Mouse (Mus musculus): ENCODE data around the gene C130050O18Rik. TPM values are rescaled to one million over a fixed set of nuclear protein-coding genes. Genes with fewer than 3 reads are reported as not detected.
A peak's percentile ranks its signal among the peaks of the same experiment; 100 is the strongest.

The C130050O18Rik gene
- polyA plus RNA-seq, 1 experiment: 0.25 TPM

DNA sequence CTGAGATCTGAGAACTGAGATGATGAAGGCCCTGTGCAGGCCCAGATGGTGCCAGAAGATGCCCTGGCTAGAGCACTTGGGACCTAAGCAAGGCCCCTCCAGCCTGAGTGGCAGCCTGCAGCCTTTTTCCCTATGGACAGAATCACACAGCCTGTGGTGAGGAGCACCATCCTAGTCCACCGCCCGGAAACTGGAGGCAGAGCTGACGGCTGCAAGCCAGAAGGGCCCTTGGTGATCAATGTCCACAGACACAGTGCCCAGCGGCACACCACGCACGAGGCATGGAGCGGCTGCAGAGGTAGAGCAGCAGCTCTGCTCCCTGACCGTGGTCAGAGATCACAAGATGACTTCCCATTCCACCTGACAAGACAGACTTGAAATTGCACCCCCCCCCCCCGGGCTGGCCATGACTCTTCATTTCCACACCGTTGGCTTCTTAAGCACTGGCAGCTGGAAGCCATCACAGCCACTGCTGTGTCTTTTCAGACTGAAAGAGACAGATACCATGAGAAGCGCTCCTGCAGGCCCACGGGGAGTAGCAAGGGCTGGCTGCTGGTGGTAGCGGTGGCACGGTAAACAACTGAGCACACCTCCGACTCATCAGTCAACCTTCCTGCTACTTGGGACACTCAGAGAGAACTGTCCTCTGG is 6.7 kb downstream of the C130050O18Rik start:
- H3K79me2 ChIP-seq (ENCODE audit: control insufficient read depth, insufficient read depth): no peaks in the 10 kb centered on the region
- H3K4me3 ChIP-seq: no peak overlapping the region
- no peak for TF ChIP-seq CEBPB (IDR thresholded peaks at IDR 0.05; ENCODE audit: insufficient read depth, poor library complexity, severe bottlenecking)
- no peak for TF ChIP-seq REST (IDR thresholded peaks at IDR 0.05; ENCODE audit: insufficient read depth, insufficient read length)
- TF ChIP-seq MYOG (IDR thresholded peaks at IDR 0.05; ENCODE audit: control insufficient read depth in 1 of 3, insufficient read depth in 1 of 3, insufficient read length in 2 of 3, low read depth in 2 of 3): no peak
- TF ChIP-seq POLR2A (IDR thresholded peaks at IDR 0.05; ENCODE audit: insufficient read length, low read depth): no peak
- TF ChIP-seq MAX (IDR thresholded peaks at IDR 0.05; ENCODE audit: low read depth): no peak
- TF ChIP-seq E2F4 (IDR thresholded peaks at IDR 0.05; ENCODE audit: insufficient read depth): no peak
- no peak for TF ChIP-seq MYOD1 (IDR thresholded peaks at IDR 0.05; ENCODE audit: control insufficient read depth in 1 of 3, insufficient read length in 2 of 3, low read depth in 2 of 3)
- no peak for TF ChIP-seq TCF3 (IDR thresholded peaks at IDR 0.05; ENCODE audit: insufficient read length, low read depth)
- no peak for TF ChIP-seq POLR2AphosphoS2 (IDR thresholded peaks at IDR 0.05; ENCODE audit: insufficient read length, low read depth)
- no peak for TF ChIP-seq TCF12 (IDR thresholded peaks at IDR 0.05; ENCODE audit: insufficient read depth, poor library complexity, severe bottlenecking)
- no peak for TF ChIP-seq SRF (IDR thresholded peaks at IDR 0.05; ENCODE audit: control insufficient read depth, insufficient read length, low read depth)
- no peak for TF ChIP-seq USF1 (IDR thresholded peaks at IDR 0.05; ENCODE audit: low read depth)
- H3ac ChIP-seq (ENCODE audit: control insufficient read depth, insufficient read length): no peak overlapping the region
- H3K36me3 ChIP-seq (ENCODE audit: control insufficient read depth, insufficient read depth): no peaks in the 10 kb centered on the region
- no peak overlapping the region for H3K4me2 ChIP-seq (ENCODE audit: low read depth)
- no peaks in the 10 kb centered on the region for H3K27me3 ChIP-seq (ENCODE audit: control insufficient read depth, insufficient read depth, insufficient read length)

DNA sequence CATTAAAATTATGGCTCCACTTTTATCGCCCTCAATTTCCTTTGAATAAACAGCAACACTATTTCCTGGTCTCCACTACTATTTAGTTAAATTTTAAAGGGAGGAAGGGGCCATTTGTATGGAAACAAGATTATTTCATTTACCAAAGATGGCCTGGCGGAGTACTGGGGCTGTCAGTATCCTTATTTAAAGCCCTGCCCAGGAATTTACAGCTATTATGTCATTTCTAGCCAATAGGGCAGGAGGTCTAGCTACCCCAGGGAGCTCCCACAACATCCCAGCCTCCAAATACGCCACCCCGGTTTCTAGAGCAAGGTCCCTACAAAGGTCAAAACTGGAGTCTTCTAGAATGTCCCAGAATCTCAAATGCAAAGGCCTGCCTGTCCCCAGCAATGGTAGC is 8.5 kb downstream of the C130050O18Rik start:
- no peak for TF ChIP-seq REST (IDR thresholded peaks at IDR 0.05; ENCODE audit: insufficient read depth, insufficient read length)
- TF ChIP-seq MYOG (IDR thresholded peaks at IDR 0.05; ENCODE audit: control insufficient read depth in 1 of 3, insufficient read depth in 1 of 3, insufficient read length in 2 of 3, low read depth in 2 of 3): no peak
- no peak for TF ChIP-seq POLR2AphosphoS2 (IDR thresholded peaks at IDR 0.05; ENCODE audit: insufficient read length, low read depth)
- TF ChIP-seq CEBPB (IDR thresholded peaks at IDR 0.05; ENCODE audit: insufficient read depth, poor library complexity, severe bottlenecking): no peak
- TF ChIP-seq E2F4 (IDR thresholded peaks at IDR 0.05; ENCODE audit: insufficient read depth): no peak
- no peak for TF ChIP-seq MAX (IDR thresholded peaks at IDR 0.05; ENCODE audit: low read depth)
- TF ChIP-seq TCF12 (IDR thresholded peaks at IDR 0.05; ENCODE audit: insufficient read depth, poor library complexity, severe bottlenecking): no peak
- no peak for TF ChIP-seq POLR2A (IDR thresholded peaks at IDR 0.05; ENCODE audit: insufficient read length, low read depth)
- no peak for TF ChIP-seq MYOD1 (IDR thresholded peaks at IDR 0.05; ENCODE audit: control insufficient read depth in 1 of 3, insufficient read length in 2 of 3, low read depth in 2 of 3)
- TF ChIP-seq USF1 (IDR thresholded peaks at IDR 0.05; ENCODE audit: low read depth): no peak
- TF ChIP-seq TCF3 (IDR thresholded peaks at IDR 0.05; ENCODE audit: insufficient read length, low read depth): no peak
- TF ChIP-seq SRF (IDR thresholded peaks at IDR 0.05; ENCODE audit: control insufficient read depth, insufficient read length, low read depth): no peak
- Histone ChIP-seq H3ac (ENCODE audit: control insufficient read depth, insufficient read length) (no peak overlapping the region), H3K4me3 (no peak overlapping the region), H3K27me3 (ENCODE audit: control insufficient read depth, insufficient read depth, insufficient read length) (no peaks in the 10 kb centered on the region), H3K36me3 (ENCODE audit: control insufficient read depth, insufficient read depth) (no peaks in the 10 kb centered on the region), H3K4me2 (ENCODE audit: low read depth) (no peak overlapping the region), H3K79me2 (ENCODE audit: control insufficient read depth, insufficient read depth) (no peaks in the 10 kb centered on the region)

DNA sequence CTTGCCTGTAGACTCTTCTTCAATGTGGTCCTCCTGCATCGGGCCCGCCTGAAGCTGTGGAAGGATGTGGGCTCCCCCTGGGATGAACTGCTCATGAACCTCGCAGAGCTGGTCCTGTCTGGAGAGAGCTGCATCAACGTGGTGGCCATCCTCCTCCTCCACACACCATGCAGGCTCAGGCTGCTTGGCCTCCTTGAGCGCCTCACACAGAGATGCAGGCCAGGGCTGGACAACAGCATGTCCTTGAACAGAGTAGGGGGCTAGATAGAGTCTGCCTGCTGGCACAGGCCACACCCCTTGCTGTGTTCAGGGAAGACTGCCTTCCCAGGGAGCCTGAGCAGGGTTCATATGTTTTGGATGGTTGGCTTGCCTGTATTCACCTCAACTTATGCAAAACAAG is 9.9 kb downstream of the C130050O18Rik start:
- H3K27me3 ChIP-seq (ENCODE audit: control insufficient read depth, insufficient read depth, insufficient read length): no peaks in the 10 kb centered on the region
- H3K36me3 ChIP-seq (ENCODE audit: control insufficient read depth, insufficient read depth): no peaks in the 10 kb centered on the region
- no peak overlapping the region for H3K4me2 ChIP-seq (ENCODE audit: low read depth)
- TF ChIP-seq MYOG (IDR thresholded peaks at IDR 0.05; ENCODE audit: control insufficient read depth in 1 of 3, insufficient read depth in 1 of 3, insufficient read length in 2 of 3, low read depth in 2 of 3): no peak
- no peak for TF ChIP-seq MAX (IDR thresholded peaks at IDR 0.05; ENCODE audit: low read depth)
- TF ChIP-seq SRF (IDR thresholded peaks at IDR 0.05; ENCODE audit: control insufficient read depth, insufficient read length, low read depth): no peak
- no peak for TF ChIP-seq TCF12 (IDR thresholded peaks at IDR 0.05; ENCODE audit: insufficient read depth, poor library complexity, severe bottlenecking)
- no peak for TF ChIP-seq POLR2AphosphoS2 (IDR thresholded peaks at IDR 0.05; ENCODE audit: insufficient read length, low read depth)
- TF ChIP-seq E2F4 (IDR thresholded peaks at IDR 0.05; ENCODE audit: insufficient read depth): no peak
- TF ChIP-seq POLR2A (IDR thresholded peaks at IDR 0.05; ENCODE audit: insufficient read length, low read depth): no peak
- TF ChIP-seq TCF3 (IDR thresholded peaks at IDR 0.05; ENCODE audit: insufficient read length, low read depth): no peak
- H3K4me3 ChIP-seq: no peak overlapping the region
- H3ac ChIP-seq (ENCODE audit: control insufficient read depth, insufficient read length): no peak overlapping the region
- no peaks in the 10 kb centered on the region for H3K79me2 ChIP-seq (ENCODE audit: control insufficient read depth, insufficient read depth)

DNA sequence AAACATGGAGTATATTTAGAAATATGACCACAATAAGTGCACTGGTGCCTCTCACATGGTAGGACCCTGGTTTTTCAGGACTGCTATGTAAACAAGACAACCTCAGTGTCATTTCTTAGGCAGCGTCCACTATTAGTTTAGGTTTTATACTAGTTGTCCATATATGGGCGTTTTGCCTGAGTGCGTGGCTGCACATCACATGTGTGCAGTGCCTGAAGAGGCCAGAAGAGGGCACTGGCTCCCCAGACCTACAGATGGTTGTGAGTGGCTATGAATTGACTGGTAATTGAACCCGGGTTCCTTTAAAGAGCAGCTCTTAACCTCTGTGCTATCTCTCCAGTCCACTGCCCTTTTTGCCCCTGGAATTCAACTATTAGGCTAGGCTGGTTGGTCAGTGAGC is 11.9 kb downstream of the C130050O18Rik start:
- Histone ChIP-seq H3ac (ENCODE audit: control insufficient read depth, insufficient read length) (no peak overlapping the region), H3K4me2 (ENCODE audit: low read depth) (no peak overlapping the region), H3K4me3 (no peak overlapping the region), H3K79me2 (ENCODE audit: control insufficient read depth, insufficient read depth) (no peaks in the 10 kb centered on the region), H3K27me3 (ENCODE audit: control insufficient read depth, insufficient read depth, insufficient read length) (no peaks in the 10 kb centered on the region), H3K36me3 (ENCODE audit: control insufficient read depth, insufficient read depth) (no peaks in the 10 kb centered on the region)
- TF ChIP-seq SRF (IDR thresholded peaks at IDR 0.05; ENCODE audit: control insufficient read depth, insufficient read length, low read depth) (peak; percentile 82), POLR2A (IDR thresholded peaks at IDR 0.05; ENCODE audit: insufficient read length, low read depth) (no peak), TCF12 (IDR thresholded peaks at IDR 0.05; ENCODE audit: insufficient read depth, poor library complexity, severe bottlenecking) (no peak), USF1 (IDR thresholded peaks at IDR 0.05; ENCODE audit: low read depth) (no peak), MYOD1 (IDR thresholded peaks at IDR 0.05; ENCODE audit: control insufficient read depth in 1 of 3, insufficient read length in 2 of 3, low read depth in 2 of 3) (no peak), MYOG (IDR thresholded peaks at IDR 0.05; ENCODE audit: control insufficient read depth in 1 of 3, insufficient read depth in 1 of 3, insufficient read length in 2 of 3, low read depth in 2 of 3) (no peak), E2F4 (IDR thresholded peaks at IDR 0.05; ENCODE audit: insufficient read depth) (no peak)

All from myocyte (in vitro differentiated cells).